Mouse (Mus musculus) cerebellum, postnatal 4 days (tissue): ENCODE measurements at regions not wholly inside any gene's neighbourhood (a gene's known extent, or its start where the extent isn't known, plus 50 kb on each side); places are given as distances from the start of the nearest gene placed in this dataset.

Experiments
- DNase-seq, 2 experiments: peaks; one replicate each; pipeline ENCODE4 v3.0.0; 2022; ENCODE audit warnings: low spot score in 2 of 2, mixed read lengths in 1 of 2

GRCm38 (mm10) chr15:96183069-96183468, 104.2 kb upstream of the Arid2 start:
- no peak for DNase-seq

GRCm38 (mm10) chr15:96184666-96185065, 102.7 kb upstream of the Arid2 start:
- no peak for DNase-seq

GRCm38 (mm10) chr15:96185429-96185828, 101.9 kb upstream of the Arid2 start:
- DNase-seq: no peak

- no peak for DNase-seq
These were observed 101.4 kb upstream of the Arid2 start for GRCm38 (mm10) chr15:96185901-96186300.

- DNase-seq: no peak
These were observed 97.8 kb upstream of the Arid2 start for GRCm38 (mm10) chr15:96189551-96189950.

- no peak for DNase-seq
These were observed 89.9 kb upstream of the Arid2 start for GRCm38 (mm10) chr15:96197413-96197812.

- no peak for DNase-seq
These were observed 89.4 kb upstream of the Arid2 start for GRCm38 (mm10) chr15:96197932-96198331.

- DNase-seq: no peak
These were observed 86.0 kb upstream of the Arid2 start for GRCm38 (mm10) chr15:96201273-96201672.

GRCm38 (mm10) chr15:96201701-96202460, 85.4 kb upstream of the Arid2 start:
- DNase-seq: no peak

GRCm38 (mm10) chr15:96204187-96204586, 83.1 kb upstream of the Arid2 start:
- no peak for DNase-seq

GRCm38 (mm10) chr15:96204623-96205022, 82.7 kb upstream of the Arid2 start:
- DNase-seq: no peak

- DNase-seq: no peak
These were observed 76.5 kb upstream of the Arid2 start for GRCm38 (mm10) chr15:96210721-96211400.

- no peak for DNase-seq
These were observed 73.6 kb upstream of the Arid2 start for GRCm38 (mm10) chr15:96213541-96214312.

GRCm38 (mm10) chr15:96217896-96218295, 69.4 kb upstream of the Arid2 start:
- DNase-seq: no peak

- DNase-seq: no peak
These were observed 67.6 kb upstream of the Arid2 start for GRCm38 (mm10) chr15:96219746-96220145.

GRCm38 (mm10) chr15:96231969-96232368, 55.3 kb upstream of the Arid2 start:
- no peak for DNase-seq

GRCm38 (mm10) chr15:96233113-96233512, 54.2 kb upstream of the Arid2 start:
- no peak for DNase-seq

- DNase-seq: no peak
These were observed 52.5 kb upstream of the Arid2 start for GRCm38 (mm10) chr15:96234783-96235182.
